In the genomic region with DNA sequence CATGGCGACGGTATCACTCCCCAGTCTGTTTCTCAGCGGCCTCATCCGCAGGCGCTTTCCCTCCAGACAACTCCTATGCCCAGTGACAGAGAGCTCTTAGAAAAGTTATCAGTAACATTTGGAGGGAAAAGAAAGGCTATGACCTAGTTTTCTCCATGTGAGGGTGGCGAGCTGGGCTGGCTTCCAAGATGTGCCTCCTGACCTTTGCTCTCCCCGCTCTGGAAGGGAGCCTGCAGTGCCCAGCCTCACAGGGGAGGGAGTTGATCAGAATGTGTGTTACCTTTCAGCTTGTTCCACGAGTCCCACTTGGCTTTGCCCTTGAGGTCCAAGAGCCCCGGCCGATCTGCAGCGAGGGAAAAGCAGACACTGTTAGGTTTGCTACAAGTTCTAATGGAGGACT, we compare ENCODE assay signal across 9 mouse cellular contexts. TPM values are rescaled to one million over a fixed set of nuclear protein-coding genes. Genes with fewer than 3 reads are reported as not detected.
A peak's percentile ranks its signal among the peaks of the same experiment; 100 is the strongest.
DNase-seq lines count a peak whose midpoint lies in the region; ATAC-seq lines count a peak whose summit lies in the region.
"Had no signal": no experiment of that assay in that cellular context is flagged by ENCODE, and none has a peak within 500 bp of the region (broad histone marks: within the 10 kb centered on the region; RNA-seq: fewer than 3 reads in every experiment).

No protein-coding gene starts in this region.

- peaks cover 7% of the 10 kb centered on the region for H3K9me3 ChIP-seq in heart, embryonic 16.5 days (replicated peaks; ENCODE audit: control insufficient read depth, low read length)

- H3K27me3 ChIP-seq in heart, embryonic 16.5 days (ENCODE audit: control insufficient read depth, insufficient read depth, low read length) = no peaks in the 10 kb centered on the region
- H3K27me3 ChIP-seq: Patski had no signal

- H3K4me3 ChIP-seq in heart, embryonic 16.5 days (ENCODE audit: low read length) = no peak overlapping the region

- peaks cover 32% of the 10 kb centered on the region for H3K36me3 ChIP-seq in heart, embryonic 16.5 days (ENCODE audit: control insufficient read depth, insufficient read depth)

- H3K9ac ChIP-seq in heart, embryonic 16.5 days (ENCODE audit: low read length) = no peak overlapping the region

- ATAC-seq in heart, embryonic 16.5 days (replicated peaks; ENCODE audit: extremely low read depth, insufficient read depth, low FRiP score) = no peak
- no peak for ATAC-seq in monocyte, adult 5-6 weeks (replicated peaks; ENCODE audit: insufficient number of reproducible peaks, low FRiP score, low TSS enrichment, poor library complexity, severe bottlenecking)
- ATAC-seq: Patski had no signal

- DNase-seq in layer of hippocampus, adult 9-11 months = peak; percentile 30
- DNase-seq in layer of hippocampus, adult 11-12 months (ENCODE audit: low spot score) = no peak
- DNase-seq in cerebellum, postnatal 10 days = peak; percentile 42 to 43
- DNase-seq in lung, postnatal 36 days = peak; percentile 41
- DNase-seq in layer of hippocampus, postnatal 36 days = no peak
- no peak for DNase-seq in left cerebral cortex, postnatal 10 days (ENCODE audit: extremely low spot score in 1 of 2, low spot score in 2 of 2)

- intact Hi-C loops in left cerebral cortex, postnatal 10 days (cut with DNase I) = no loop called here

- H3K4me1 ChIP-seq in heart, embryonic 16.5 days (ENCODE audit: control insufficient read depth, insufficient read depth, low read length) = peaks cover 39% of the 10 kb centered on the region

- H3K4me2 ChIP-seq in heart, embryonic 16.5 days (ENCODE audit: low read depth, low read length) = 0 out of 2 replicates have a peak overlapping the region, but pooled peaks have one; percentile 11

- H3K27ac ChIP-seq in heart, embryonic 16.5 days (ENCODE audit: low read length) = peak overlapping the region; percentile 73

- 62% methylated on average over 11 of the region's 11 CpGs for WGBS in heart, embryonic 16.5 days

RNA-seq across cellular contexts. Expression of a gene that starts 4.8 kb away (rescaled TPM):
- 676 and 692 TPM in 2 replicates for polyA plus RNA-seq in heart, embryonic 16.5 days (2015; fragmentation: Nextera tagmentation; extraction: Ambion mirVana)
- 183 to 239 TPM (median 190 TPM) in 3 replicates for total RNA-seq in monocyte, adult 5-6 weeks (2017)
- 100 to 1,000 TPM; 379 to 403 TPM for total RNA-seq in layer of hippocampus, postnatal 36 days (2021)
- 100 to 1,000 TPM; 343 to 360 TPM for total RNA-seq in left cerebral cortex, postnatal 10 days (2021)

RNA-seq across cellular contexts. Expression of a gene that starts 4.9 kb away (rescaled TPM):
- polyA plus RNA-seq in heart, embryonic 16.5 days (2015; fragmentation: Nextera tagmentation; extraction: Ambion mirVana) = 8.1 and 11.7 TPM in 2 replicates
- total RNA-seq in monocyte, adult 5-6 weeks (2017) = 3.0 to 10.3 TPM (median 8.4 TPM) in 3 replicates
- total RNA-seq in layer of hippocampus, postnatal 36 days (2021) = 1 to 10 TPM; 6.0 to 8.6 TPM
- total RNA-seq in left cerebral cortex, postnatal 10 days (2021) = 1 to 10 TPM; 6.8 to 8.7 TPM

RNA-seq across cellular contexts. Expression of a gene that starts 42.2 kb away (rescaled TPM):
- 10.2 and 10.4 TPM in 2 replicates for polyA plus RNA-seq in heart, embryonic 16.5 days (2015; fragmentation: Nextera tagmentation; extraction: Ambion mirVana)
- 3.2 to 9.4 TPM (median 8.2 TPM) in 3 replicates for total RNA-seq in monocyte, adult 5-6 weeks (2017)
- total RNA-seq in layer of hippocampus, postnatal 36 days (2021) = 1 to 10 TPM in 1 of 2 experiments, under 1 TPM in 1; 0.58 to 1.1 TPM
- total RNA-seq in left cerebral cortex, postnatal 10 days (2021) = 1 to 10 TPM; 1.4 to 1.8 TPM

Comparison
In these comparisons a context has a peak if more than half of its experiments do, and no peak if none do; other contexts are left out.
1. DNase-seq: peak in layer of hippocampus, adult 9-11 months (single experiment), cerebellum, postnatal 10 days (2 of 2) and lung, postnatal 36 days (single experiment); none in layer of hippocampus, adult 11-12 months (single experiment), layer of hippocampus, postnatal 36 days (0 of 2) and left cerebral cortex, postnatal 10 days (0 of 2).